Mouse (Mus musculus) ES-Bruce4 (cell line): ENCODE results near the gene Greb1.
"Not testable (repeated sequence)": the region's sequence is repeated elsewhere in the genome, so short reads cannot be mapped to it uniquely, and the experiment has no call there.

Source experiments
- CTCF ChIP-seq: IDR thresholded peaks from one replicate; pipeline ENCODE4 v1.8.1; 2011; ENCODE audit warnings: low read depth, low read length
- EP300 ChIP-seq: IDR thresholded peaks from 2 replicates; pipeline ENCODE4 v1.6.1; 2011; ENCODE audit warnings: low read depth, low read length; ENCODE audit not compliant: insufficient read depth
- POLR2A ChIP-seq: IDR thresholded peaks from one replicate; pipeline ENCODE4 v1.8.1; 2011; ENCODE audit warnings: low read length; ENCODE audit not compliant: insufficient read depth

- TF ChIP-seq CTCF, POLR2A, EP300: not testable (repeated sequence)
Observed at GRCm38 (mm10) chr12:16695252-16695651, 105.4 kb downstream of the Greb1 start.
